Mouse (Mus musculus) embryonic stem cell, embryonic (primary cell): ENCODE measurements at regions not wholly inside any gene's neighbourhood (a gene's known extent, or its start where the extent isn't known, plus 50 kb on each side); places are given as distances from the start of the nearest gene placed in this dataset.

Source experiments
- CTCF ChIA-PET, 4 experiments: fragments of 300-600 bp in 2 of 4; fragments of 350-600 bp in 2 of 4; sonication (Branson Sonifier 250); formaldehyde crosslinking; loops; one replicate each; lab custom pipeline; 2022; ENCODE audit warnings: inconsistent platforms in 2 of 4; lab: Charles Lee
- POLR2A ChIA-PET, 4 experiments: fragments of 300-600 bp in 2 of 4; fragments of 350-600 bp in 2 of 4; sonication (Branson Sonifier 250); formaldehyde crosslinking; loops; one replicate each; lab custom pipeline; 2022; ENCODE audit warnings: antibody characterized with exemption in 4 of 4, inconsistent platforms in 1 of 4; lab: Charles Lee

DNA sequence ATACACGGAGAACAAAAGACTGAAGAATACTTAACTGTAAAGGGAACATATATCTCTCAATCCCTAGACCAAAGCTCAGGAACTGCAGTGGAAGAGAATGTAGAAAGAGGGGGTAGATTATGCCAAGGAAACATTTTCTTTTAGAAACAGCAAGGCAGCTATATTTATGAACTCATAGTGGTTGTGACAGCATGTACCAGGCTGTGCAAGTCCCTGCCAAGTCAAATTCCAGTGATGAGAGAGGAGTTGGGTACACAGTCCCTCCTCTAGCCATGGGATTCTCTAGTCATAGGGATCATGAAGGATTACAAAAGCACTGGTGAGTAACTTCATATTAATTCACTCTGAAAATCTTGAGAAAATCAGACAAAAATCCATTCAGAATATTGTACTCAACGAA lies 240.0 kb upstream of the Impg1 start:
- CTCF ChIA-PET: no interaction called here
- POLR2A ChIA-PET: no interaction called here

DNA sequence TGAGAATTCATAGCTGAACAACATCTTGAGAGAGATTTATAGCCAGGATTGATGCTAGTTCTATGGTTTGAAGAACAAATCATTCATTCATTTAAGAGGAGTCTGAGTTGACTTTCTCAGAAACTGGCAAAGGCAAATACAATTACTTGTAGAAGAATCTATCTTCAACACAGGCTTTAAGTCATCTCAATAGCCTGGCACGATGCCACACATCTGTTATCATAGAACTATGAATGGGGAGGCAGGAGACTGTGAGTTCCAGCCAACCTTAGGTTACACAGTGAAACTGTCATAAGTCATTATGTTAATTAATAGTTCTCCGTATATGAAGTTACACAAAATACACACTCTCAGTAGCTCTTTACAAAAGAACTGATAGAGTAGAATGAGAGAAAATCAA lies 231.9 kb upstream of the Impg1 start:
- CTCF ChIA-PET: no interaction called here
- POLR2A ChIA-PET: no interaction called here

DNA sequence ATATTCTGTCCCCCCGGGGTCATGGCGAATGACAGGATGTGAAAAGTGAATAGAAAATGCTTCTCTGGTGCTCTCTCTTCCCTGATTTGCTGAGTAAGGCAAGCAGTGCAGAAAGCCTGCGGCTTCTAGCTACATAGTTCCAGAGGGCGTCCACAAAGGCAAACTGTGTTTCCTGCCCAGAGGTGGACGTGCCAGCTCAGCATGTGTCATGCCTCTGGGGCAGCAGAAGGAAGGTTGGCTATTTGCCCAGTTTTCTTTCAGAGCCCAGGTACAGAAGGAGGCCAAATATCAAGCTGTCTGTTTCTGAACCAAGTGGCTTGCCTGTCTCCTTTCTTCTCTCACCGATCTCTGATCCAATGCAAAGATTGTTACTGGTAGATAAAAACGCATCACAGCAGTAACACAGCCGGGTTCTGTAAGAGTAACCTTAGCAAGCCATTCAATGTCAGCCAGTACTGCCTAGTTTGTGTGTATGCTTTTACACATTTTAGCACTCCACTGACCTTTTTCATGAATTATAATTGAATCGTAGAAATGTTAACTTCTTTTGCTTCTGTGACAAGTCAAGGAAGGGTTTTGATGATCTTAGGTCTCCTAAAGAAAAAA lies 223.3 kb upstream of the Impg1 start:
- ChIA-PET POLR2A (interaction anchor here in 1 of 4 experiments (0.7 kb wide), 1 partner anchor 281 kb away, joined by 3 read pairs; no protein-coding TSS in a partner anchor), CTCF (no interaction called here)

DNA sequence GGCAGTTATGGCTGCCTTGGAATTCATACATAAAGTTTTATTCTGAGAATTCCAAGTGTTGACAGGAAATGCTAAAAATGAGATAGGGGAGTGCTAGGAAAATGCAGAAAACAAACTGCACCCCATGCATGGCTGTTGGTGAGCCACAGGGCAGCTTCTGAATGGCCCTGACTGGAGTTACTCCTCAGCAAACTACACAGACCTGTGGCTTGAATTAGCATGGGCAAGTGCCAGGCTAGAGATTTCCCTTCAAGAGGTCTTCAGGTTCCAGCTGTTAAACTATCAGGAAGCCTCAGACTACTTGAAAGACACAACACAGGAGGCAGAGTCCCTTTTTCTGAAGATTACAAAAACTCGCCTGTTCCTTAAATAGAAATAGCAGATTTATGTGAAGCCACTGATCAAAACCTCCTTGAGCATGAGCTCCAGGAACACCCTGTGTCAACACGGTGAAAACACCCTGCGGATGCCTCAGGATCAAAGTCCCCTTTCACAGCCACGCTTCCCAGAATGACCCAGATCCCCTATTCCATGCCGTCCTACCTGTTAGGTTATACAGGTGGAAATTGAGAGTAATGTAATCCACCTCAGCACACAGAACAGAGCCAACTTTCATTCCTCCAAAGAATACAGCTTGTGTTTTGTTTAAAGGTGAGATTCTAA lies 217.9 kb upstream of the Impg1 start:
- ChIA-PET CTCF (interaction anchor here in 1 of 4 experiments (0.6 kb wide), 1 partner anchor 40 kb away, joined by 3 read pairs; no protein-coding TSS in a partner anchor), POLR2A (interaction anchor here in 1 of 4 experiments (0.7 kb wide), 1 partner anchor 86 kb away, joined by 4 read pairs; no protein-coding TSS in a partner anchor)

DNA sequence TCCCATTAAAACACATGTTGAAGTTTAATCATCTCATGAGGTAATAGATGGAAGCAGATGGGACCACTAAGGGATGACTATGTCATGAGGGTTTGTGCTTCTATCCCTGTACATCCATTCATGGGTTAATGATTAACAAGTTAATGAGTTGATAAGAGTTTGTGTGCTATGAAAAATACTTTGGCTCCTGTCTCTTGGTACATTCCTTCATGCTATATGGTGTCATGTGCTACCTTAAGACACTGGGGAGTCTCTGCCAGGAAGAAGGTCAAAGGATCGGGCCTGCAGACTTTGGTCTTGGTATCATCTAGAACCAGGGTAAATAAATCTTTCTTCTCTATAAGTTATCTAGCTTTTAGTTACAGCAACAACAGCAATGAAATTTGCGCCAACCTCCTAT lies 216.4 kb upstream of the Impg1 start:
- CTCF ChIA-PET: no interaction called here
- POLR2A ChIA-PET: no interaction called here

DNA sequence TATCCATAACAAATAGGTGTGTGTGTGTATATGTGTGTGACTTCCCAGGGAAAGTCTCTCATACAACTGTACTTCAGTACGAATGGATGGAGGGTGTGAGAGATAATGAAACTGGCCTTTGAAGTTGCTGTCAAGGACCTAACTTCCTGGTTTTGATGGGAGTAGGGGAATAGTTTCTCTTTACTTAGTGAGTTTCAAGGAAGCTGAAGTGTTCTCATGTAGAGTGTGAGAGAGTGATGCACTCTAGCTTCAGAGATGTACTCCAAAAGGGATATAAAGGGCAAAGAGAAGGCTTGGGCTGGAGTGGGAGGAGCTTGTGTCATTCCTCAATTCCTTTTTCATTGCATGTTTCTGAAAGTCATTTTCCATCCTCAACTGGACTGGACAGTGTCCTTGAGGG lies 206.2 kb upstream of the Impg1 start:
- ChIA-PET CTCF (no interaction called here), POLR2A (no interaction called here)

DNA sequence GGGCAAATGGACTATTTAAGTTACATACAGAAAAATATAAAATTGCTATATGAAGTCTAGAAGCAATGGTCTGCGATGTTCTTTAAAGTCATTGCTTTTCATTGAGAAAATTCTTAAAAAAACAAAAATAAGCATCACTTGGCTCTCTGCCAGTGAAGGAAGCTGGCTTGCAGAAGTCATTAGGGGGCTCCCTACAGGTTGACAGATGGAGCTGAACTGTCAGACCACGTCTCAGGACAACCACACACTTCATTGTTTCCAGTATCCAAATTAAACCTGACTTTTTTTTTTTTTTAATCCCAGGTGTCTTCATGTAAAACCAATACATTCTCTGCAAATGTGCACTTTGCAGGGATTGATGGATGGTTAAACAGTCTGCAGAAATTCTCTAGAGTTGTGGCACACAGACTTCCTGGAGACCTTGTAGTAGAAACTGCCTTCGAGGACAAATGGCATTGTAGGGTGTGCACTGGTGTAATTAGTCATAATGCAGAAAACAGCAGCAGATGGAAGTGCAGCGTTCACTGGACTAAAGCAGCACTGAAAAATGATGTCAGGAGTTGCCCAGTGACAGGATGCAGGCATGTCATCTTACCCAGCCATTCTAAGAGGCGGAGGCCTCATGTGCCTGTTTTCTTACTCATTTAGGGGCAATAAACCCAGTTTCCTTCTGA lies 203.4 kb upstream of the Impg1 start:
- ChIA-PET CTCF (interaction anchor here in 1 of 4 experiments (0.6 kb wide), 1 partner anchor 26 kb away, joined by 3 read pairs; no protein-coding TSS in a partner anchor), POLR2A (no interaction called here)

DNA sequence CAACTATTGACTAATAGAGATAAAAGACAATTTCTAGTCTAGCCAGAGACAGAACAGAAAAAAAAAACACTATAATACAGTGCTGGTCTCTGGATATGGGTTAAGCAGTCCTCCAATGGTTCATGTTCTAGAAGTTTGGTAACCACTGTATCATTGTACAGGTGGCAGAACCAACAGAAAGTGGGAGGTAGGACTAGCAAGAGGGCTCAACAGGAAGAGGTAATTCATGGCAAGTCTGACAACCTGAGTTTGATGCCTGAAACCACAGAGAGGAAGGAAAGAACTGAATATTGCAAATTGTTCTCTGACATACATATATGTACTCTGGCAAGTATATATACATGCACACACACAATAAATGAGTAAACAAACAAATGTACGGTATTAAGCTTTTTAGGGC lies 193.5 kb upstream of the Impg1 start:
- ChIA-PET CTCF (no interaction called here), POLR2A (no interaction called here)

DNA sequence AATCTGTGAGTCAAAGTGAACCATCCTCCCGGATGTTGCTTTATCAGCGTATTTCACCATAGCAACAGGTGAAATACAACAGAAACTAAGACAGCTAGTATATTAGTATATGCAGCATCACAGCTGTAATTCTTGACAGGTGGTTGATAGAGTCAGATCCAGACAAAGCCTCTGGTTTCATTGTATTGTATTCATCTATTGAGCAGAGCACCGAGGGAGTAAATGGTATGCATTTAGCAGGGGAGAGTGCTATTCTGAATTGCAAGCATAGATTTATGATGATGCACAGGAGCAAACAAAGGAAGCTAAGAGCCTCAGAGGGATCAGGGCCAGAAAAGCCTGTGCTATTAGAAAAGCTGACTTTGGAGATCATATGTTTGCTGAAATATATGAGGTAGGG lies 149.8 kb upstream of the Impg1 start:
- CTCF ChIA-PET: no interaction called here
- POLR2A ChIA-PET: no interaction called here

DNA sequence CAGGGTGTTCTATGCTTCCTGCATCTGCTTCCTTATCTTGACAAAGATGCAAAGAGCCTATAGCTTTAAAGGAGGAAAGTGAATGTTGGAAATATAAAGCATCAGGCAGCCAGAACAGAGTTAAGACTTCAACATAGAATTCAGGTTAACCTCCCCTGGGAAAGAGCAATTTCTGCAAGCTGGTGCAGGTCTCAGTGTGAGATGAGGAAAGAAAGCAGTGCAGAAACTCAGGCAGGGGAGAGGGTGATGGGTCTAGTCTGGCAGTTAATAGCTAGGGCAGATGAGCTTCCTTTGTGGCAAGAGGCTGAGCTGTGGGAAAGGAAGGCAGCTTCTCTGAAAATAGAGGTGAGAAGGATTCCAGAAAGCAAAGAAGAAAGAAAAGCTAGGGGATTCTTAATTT lies 134.7 kb upstream of the Impg1 start:
- ChIA-PET POLR2A (no interaction called here), CTCF (no interaction called here)

DNA sequence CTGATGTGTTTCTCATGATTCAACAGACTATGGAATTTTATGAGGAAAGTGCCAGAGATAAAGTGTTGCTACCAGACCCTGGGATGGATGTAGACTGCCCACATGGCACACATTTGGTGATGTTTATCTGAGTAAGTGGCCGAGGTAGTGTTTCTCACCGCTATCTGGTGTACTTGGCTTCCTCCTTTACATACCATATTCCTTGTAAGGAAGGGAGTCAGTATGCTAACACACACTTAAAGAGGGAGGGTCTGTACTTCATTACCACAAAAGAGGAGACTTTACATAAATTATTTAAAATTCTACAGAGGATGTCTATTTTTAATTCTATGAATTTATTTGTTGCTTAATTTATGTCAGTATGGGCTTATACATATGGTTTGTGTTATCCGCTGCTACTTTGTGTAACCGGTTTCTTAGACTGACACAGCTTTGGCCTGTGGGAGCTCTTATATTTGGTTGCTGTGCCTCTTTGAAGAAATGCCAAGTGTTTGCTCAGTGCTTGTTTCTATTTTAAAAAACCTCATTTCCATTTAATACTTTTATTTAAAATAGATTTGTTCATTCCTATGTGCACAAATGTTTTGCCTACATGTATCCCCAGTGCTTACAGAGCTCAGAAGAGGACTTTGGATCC lies 100.2 kb upstream of the Impg1 start:
- ChIA-PET CTCF (no interaction called here), POLR2A (no interaction called here)

DNA sequence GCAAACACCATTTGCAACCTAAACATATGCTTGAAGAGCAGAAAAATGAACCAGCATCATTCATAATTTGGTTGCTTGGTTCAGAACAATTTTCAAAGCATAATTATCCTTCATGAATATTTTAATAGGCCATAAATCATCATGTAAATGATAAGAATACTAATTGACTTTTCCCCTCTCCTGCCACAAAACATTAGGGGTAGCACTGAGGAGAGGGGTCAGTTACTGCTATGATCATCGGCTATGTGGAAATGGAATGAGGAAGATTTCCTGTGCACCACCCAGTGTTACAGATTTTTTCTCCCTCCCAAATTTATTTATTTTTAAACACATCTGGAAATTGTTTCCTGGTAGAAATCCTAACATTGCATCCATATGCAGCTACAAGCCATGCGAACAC lies 98.4 kb upstream of the Impg1 start:
- CTCF ChIA-PET: interaction anchor here in 1 of 4 experiments (0.6 kb wide), 1 partner anchor 21 kb away, joined by 3 read pairs; no protein-coding TSS in a partner anchor
- POLR2A ChIA-PET: no interaction called here

DNA sequence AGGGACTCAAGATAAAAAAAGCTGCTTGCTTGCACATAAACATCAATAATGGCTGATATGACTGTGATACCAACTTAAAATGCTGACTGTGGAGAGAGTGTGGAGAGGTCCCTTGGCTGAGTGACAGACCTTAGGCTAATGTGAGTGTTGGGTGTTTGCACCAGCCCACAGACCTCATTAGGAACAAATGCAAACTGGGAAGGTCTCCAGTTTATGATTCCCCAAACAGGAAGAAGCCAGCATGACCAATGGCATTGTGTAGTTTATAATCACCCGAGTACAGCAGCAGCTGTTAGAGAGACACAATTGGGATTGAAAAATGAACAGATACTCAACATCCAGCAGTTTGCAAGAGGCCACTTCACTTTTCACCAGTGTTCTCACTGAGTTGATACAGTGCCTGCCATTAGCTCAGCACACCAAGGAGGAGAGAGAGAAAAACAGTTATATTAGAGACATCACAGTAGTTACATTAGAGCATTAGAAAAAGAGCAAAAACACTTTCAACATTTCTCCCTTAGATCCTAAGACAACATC lies 90.3 kb upstream of the Impg1 start:
- ChIA-PET CTCF (no interaction called here), POLR2A (interaction anchor here in 2 of 4 experiments (0.6 to 0.8 kb wide), 2 partner anchors 17 to 1968 kb away, joined by 3 to 4 read pairs; partner anchors contain the start of gene Slc17a5 (in 1 of the 2))
